Mouse (Mus musculus) testis, adult 2 months (tissue): ENCODE results near the gene Prr15.

ENCODE experiments used
- CTCF ChIP-seq: fragments of 200-500 bp; IDR thresholded peaks from 2 replicates; pipeline ENCODE4 v1.5.1; 2012; ENCODE audit warnings: low read depth, mild to moderate bottlenecking, inconsistent platforms, low read length, moderate library complexity; ENCODE audit not compliant: control insufficient read depth, insufficient read depth, insufficient replicate concordance
- POLR2A ChIP-seq: fragments of 200-500 bp; IDR thresholded peaks from 2 replicates; pipeline ENCODE4 v1.6.1; 2012; ENCODE audit warnings: low read depth, mild to moderate bottlenecking, inconsistent platforms, low read length, moderate library complexity; ENCODE audit not compliant: control insufficient read depth

GRCm38 (mm10) chr6:54332203-54332602 is 6.6 kb downstream of the Prr15 start:
- TF ChIP-seq CTCF, result no peak
- no peak for TF ChIP-seq POLR2A
